Mouse (Mus musculus) brain, embryonic 14.5 days (tissue): ENCODE measurements around the gene Carns1.

ENCODE experiments used
- CTCF ChIP-seq: fragments of 200-500 bp; IDR thresholded peaks from 2 replicates; pipeline ENCODE4 v1.5.1; 2012; ENCODE audit warnings: inconsistent platforms, mild to moderate bottlenecking, moderate library complexity, borderline replicate concordance; ENCODE audit not compliant: insufficient read depth, insufficient read length; ENCODE audit errors: extremely low read depth
- POLR2A ChIP-seq: fragments of 200-500 bp; IDR thresholded peaks from 2 replicates; pipeline ENCODE4 v1.6.1; 2012; ENCODE audit warnings: mild to moderate bottlenecking, inconsistent platforms, borderline replicate concordance; ENCODE audit not compliant: poor library complexity, insufficient read depth, insufficient read length, severe bottlenecking; ENCODE audit errors: extremely low read depth

DNA sequence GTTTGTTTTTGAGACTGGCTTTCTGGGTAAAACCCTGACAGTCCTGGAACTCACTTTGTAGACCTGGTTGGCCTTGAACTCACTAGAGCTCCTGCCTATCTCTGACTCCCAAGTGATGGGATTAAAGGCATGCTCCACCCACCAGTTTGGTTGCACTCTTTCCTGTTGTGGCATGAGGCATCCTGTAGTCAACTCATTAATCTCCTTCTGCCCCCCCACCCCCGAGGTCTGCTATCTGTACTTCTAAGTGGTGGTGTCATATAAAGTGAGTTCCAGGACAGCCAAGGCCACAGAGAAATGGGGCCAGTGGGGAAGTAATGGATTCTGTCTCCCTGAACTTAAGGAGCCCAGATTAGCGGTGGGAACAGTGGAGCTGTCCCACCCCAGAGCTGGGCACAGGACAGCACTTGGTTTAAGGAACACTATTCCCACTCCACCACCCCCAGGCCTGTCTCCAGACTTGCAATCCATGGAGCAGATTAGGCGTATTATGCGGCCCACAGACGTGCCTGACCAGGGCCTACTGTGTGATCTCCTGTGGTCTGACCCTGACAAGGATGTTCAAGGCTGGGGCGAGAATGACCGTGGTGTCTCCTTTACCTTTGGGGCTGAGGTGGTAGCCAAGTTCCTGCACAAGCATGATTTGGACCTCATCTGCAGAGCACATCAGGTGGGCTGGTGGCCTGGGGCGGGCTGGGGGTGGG is 18.9 kb upstream of the Carns1 start:
- TF ChIP-seq CTCF = no peak
- no peak for TF ChIP-seq POLR2A
